Mouse (Mus musculus): ENCODE results near the gene Rcbtb2. TPM values are rescaled to one million over a fixed set of nuclear protein-coding genes. Genes with fewer than 3 reads are reported as not detected.
A peak's percentile ranks its signal among the peaks of the same experiment; 100 is the strongest.

Gene Rcbtb2
- polyA plus RNA-seq, 1 experiment, result 138 TPM

GRCm38 (mm10) chr14:73162192-73162800, 39.5 kb downstream of the Rcbtb2 start:
- peak overlapping the region; percentile 68; the same call in 1 of the 2 replicates for H3K27ac ChIP-seq (replicated peaks; ENCODE audit: low read depth, low read length)
- peaks cover 2% of the 10 kb centered on the region; the same call in 1 of the 2 replicates for H3K4me1 ChIP-seq (ENCODE audit: control insufficient read depth, insufficient read depth, insufficient read length, low read length)
- no peak overlapping the region for H3K4me3 ChIP-seq (ENCODE audit: insufficient read depth, low read depth, low read length)

GRCm38 (mm10) chr14:73163363-73163998, 40.6 kb downstream of the Rcbtb2 start:
- H3K4me3 ChIP-seq (ENCODE audit: insufficient read depth, low read depth, low read length), result no peak overlapping the region
- H3K27ac ChIP-seq (replicated peaks; ENCODE audit: low read depth, low read length), result no peak overlapping the region
- H3K4me1 ChIP-seq (ENCODE audit: control insufficient read depth, insufficient read depth, insufficient read length, low read length), result peaks cover 2% of the 10 kb centered on the region; the same call in 1 of the 2 replicates

- Histone ChIP-seq H3K4me1 (ENCODE audit: control insufficient read depth, insufficient read depth, insufficient read length, low read length) (peaks cover 5% of the 10 kb centered on the region), H3K27ac (replicated peaks; ENCODE audit: low read depth, low read length) (no peak overlapping the region), H3K4me3 (ENCODE audit: insufficient read depth, low read depth, low read length) (no peak overlapping the region)
Observed at GRCm38 (mm10) chr14:73165136-73165535, 42.3 kb downstream of the Rcbtb2 start.

DNA sequence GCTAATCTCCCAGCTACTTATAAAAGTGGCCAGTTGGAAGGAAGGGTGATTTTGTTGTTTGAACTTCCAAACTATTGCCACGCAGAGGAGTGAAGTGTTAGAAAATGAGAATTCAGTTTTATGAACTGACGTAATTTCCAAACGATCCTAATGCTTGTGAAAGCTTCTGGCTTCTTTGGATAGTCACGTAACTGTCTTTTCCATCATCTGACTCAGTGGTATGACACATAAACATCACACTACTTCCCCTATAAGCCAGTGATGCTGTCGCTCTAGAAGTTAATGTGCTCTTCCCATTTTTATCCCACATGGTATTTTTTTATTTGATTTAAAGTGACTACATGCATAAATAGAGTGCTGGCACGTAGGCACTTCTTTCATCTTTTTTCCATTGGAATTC, 45.8 kb downstream of the Rcbtb2 start:
- Histone ChIP-seq H3K4me3 (ENCODE audit: insufficient read depth, low read depth, low read length) (no peak overlapping the region), H3K4me1 (ENCODE audit: control insufficient read depth, insufficient read depth, insufficient read length, low read length) (peaks cover 28% of the 10 kb centered on the region), H3K27ac (replicated peaks; ENCODE audit: low read depth, low read length) (no peak overlapping the region)

GRCm38 (mm10) chr14:73169926-73170844, 47.3 kb downstream of the Rcbtb2 start:
- Histone ChIP-seq H3K4me3 (ENCODE audit: insufficient read depth, low read depth, low read length) (no peak overlapping the region), H3K27ac (replicated peaks; ENCODE audit: low read depth, low read length) (no peak overlapping the region; the same call in 1 of the 2 replicates), H3K4me1 (ENCODE audit: control insufficient read depth, insufficient read depth, insufficient read length, low read length) (peaks cover 41% of the 10 kb centered on the region)

DNA sequence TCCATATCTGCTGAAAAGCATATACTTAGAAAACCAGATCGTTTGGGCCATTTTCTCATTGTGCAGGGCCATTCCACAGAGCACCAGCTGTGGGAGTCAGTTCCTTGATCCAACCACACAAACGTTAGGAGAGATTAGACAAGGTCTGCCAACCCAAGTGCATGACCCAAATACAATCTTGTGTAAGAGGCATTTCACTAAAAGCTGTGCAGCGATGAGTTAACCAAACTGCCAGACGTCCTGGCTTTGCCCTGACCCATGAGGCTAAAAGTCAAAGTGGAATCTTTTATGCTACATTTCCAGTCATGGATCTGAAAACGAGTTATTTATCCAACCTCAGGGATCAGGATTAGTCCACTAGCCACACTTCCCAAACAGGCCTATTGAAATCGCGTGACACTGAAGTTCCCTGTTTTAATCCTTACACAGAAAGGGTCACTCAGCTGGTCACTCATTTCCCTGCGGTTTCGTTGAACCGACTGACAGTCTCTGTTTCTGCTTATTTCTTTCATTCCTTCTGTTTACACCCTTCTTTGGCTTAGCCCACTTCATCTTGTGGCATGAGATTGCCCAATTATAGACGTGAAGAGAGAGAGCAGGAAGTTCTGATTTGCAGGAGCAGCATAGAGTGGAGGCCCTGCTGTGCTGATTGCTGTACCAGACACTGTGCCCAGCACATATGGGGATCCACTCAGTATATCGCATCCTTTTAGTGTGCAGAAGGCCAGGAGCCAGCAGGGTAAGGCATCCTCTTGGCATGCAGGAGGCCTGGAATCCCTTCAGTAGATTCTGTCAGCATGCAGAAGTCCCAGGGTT, 49.6 kb downstream of the Rcbtb2 start:
- H3K4me3 ChIP-seq (ENCODE audit: insufficient read depth, low read depth, low read length), result no peak overlapping the region
- H3K4me1 ChIP-seq (ENCODE audit: control insufficient read depth, insufficient read depth, insufficient read length, low read length), result peaks cover 50% of the 10 kb centered on the region
- H3K27ac ChIP-seq (replicated peaks; ENCODE audit: low read depth, low read length), result peak overlapping the region; percentile 83

- H3K27ac ChIP-seq (replicated peaks; ENCODE audit: low read depth, low read length), result peak overlapping the region; percentile 82
Observed at GRCm38 (mm10) chr14:73173662-73174061, 50.8 kb downstream of the Rcbtb2 start.

GRCm38 (mm10) chr14:73174091-73174995, 51.5 kb downstream of the Rcbtb2 start:
- H3K27ac ChIP-seq (replicated peaks; ENCODE audit: low read depth, low read length), result peak overlapping the region; percentile 42; the same call in 1 of the 2 replicates
- no peak overlapping the region for H3K4me3 ChIP-seq (ENCODE audit: insufficient read depth, low read depth, low read length)
- H3K4me1 ChIP-seq (ENCODE audit: control insufficient read depth, insufficient read depth, insufficient read length, low read length), result peaks cover 64% of the 10 kb centered on the region

More at GRCm38 (mm10) chr14:73173662-73174061, 50.8 kb downstream of the Rcbtb2 start:
- Histone ChIP-seq H3K4me3 (ENCODE audit: insufficient read depth, low read depth, low read length) (no peak overlapping the region; the same call in 1 of the 2 replicates), H3K4me1 (ENCODE audit: control insufficient read depth, insufficient read depth, insufficient read length, low read length) (peaks cover 59% of the 10 kb centered on the region)

DNA sequence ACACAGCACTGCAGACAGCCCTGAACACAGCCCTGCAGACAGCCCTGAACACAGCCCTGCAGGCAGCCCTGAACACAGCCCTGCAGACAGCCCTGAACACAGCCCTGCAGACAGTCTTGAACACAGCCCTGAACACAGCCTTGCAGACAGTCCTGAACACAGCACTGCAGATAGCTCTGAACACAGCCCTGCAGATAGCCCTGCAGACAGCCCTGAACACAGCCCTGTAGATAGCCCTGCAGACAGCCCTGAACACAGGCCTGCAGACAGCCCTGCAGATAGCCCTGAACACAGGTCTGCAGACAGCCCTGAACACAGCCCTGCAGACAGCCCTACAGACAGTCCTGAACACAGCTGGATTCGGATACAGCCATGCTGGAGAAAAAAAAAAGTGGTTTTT, 52.2 kb downstream of the Rcbtb2 start:
- H3K4me1 ChIP-seq (ENCODE audit: control insufficient read depth, insufficient read depth, insufficient read length, low read length), result peaks cover 67% of the 10 kb centered on the region
- H3K4me3 ChIP-seq (ENCODE audit: insufficient read depth, low read depth, low read length), result no peak overlapping the region
- H3K27ac ChIP-seq (replicated peaks; ENCODE audit: low read depth, low read length), result no peak overlapping the region

GRCm38 (mm10) chr14:73175814-73176213, 53.0 kb downstream of the Rcbtb2 start:
- Histone ChIP-seq H3K4me3 (ENCODE audit: insufficient read depth, low read depth, low read length) (no peak overlapping the region), H3K27ac (replicated peaks; ENCODE audit: low read depth, low read length) (peak overlapping the region; percentile 25; the same call in 1 of the 2 replicates), H3K4me1 (ENCODE audit: control insufficient read depth, insufficient read depth, insufficient read length, low read length) (peaks cover 71% of the 10 kb centered on the region)

GRCm38 (mm10) chr14:73176266-73176665, 53.4 kb downstream of the Rcbtb2 start:
- Histone ChIP-seq H3K4me3 (ENCODE audit: insufficient read depth, low read depth, low read length) (no peak overlapping the region), H3K27ac (replicated peaks; ENCODE audit: low read depth, low read length) (peak overlapping the region; percentile 90), H3K4me1 (ENCODE audit: control insufficient read depth, insufficient read depth, insufficient read length, low read length) (peaks cover 70% of the 10 kb centered on the region)

DNA sequence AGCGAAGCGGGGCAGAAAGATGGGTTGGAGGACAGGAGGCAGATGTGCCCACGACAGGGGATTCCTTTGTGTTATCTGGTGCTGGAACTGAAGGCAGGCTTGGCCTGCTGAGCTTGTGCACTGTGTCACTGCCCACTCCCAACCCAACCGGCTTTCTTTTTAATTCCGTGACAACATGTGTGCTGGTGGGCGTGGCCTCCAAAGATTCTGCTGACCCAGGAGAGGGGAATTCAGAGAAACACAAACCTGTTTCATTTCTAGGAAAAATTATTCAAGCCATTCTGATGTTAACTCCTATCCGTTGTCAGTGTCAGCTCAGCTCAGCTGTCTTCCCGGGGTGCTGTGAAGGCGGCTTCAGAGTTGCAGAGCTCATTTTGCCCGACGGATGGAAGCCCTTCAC, 55.1 kb downstream of the Rcbtb2 start:
- Histone ChIP-seq H3K4me3 (ENCODE audit: insufficient read depth, low read depth, low read length) (no peak overlapping the region), H3K27ac (replicated peaks; ENCODE audit: low read depth, low read length) (peak overlapping the region; percentile 94), H3K4me1 (ENCODE audit: control insufficient read depth, insufficient read depth, insufficient read length, low read length) (peaks cover 55% of the 10 kb centered on the region)

DNA sequence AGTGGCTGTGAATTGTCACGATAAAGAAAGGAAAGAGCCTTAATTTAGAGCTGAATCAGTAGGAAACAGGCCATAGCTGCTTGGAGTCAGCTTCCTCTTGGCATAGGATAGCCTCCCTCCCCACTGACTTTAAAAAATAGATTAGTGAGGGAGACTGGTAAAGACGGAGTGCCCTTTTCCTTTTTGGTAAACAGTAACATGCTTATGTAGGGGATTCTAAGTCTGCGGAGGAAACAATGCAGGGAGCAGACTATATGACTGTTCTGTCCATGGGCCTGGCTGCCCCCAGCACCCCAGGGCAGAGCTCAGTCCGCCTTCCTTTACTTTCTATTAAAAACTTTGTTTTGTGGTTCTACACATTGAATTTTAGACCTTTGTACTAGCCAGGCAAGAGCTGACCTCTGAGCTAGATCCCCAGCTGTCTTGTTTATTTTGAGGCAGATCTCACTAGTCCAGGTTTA, 56.4 kb downstream of the Rcbtb2 start:
- H3K4me1 ChIP-seq (ENCODE audit: control insufficient read depth, insufficient read depth, insufficient read length, low read length), result peaks cover 47% of the 10 kb centered on the region
- peak overlapping the region; percentile 94 for H3K27ac ChIP-seq (replicated peaks; ENCODE audit: low read depth, low read length)
- H3K4me3 ChIP-seq (ENCODE audit: insufficient read depth, low read depth, low read length), result no peak overlapping the region

Data from brown adipose tissue, adult 24 weeks (tissue).